Mouse (Mus musculus): ENCODE results near the gene Crlf1.
A peak's percentile ranks its signal among the peaks of the same experiment; 100 is the strongest.

Gene Crlf1

DNA sequence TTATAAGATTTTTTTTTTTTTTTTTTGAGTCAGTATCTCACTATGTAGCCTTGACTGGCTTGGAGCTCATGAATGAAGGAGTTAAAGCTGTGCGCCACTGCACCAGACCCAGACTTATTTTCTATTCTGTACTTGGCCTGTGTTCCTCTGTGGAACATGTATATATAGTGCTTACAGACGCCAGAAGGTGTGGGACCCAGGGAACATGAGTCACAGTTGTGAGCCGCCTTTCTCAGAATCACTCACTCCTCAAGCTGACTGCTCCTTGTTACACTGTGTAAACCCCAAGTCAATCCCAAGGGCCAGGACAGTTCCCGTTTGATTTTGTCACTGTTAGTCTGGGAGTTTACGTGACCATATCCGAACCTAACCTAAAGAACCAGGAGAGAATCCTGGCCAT, 26.1 kb downstream of the Crlf1 start:
- DNase-seq (ENCODE audit: low spot score in 2 of 2) = no peak

DNA sequence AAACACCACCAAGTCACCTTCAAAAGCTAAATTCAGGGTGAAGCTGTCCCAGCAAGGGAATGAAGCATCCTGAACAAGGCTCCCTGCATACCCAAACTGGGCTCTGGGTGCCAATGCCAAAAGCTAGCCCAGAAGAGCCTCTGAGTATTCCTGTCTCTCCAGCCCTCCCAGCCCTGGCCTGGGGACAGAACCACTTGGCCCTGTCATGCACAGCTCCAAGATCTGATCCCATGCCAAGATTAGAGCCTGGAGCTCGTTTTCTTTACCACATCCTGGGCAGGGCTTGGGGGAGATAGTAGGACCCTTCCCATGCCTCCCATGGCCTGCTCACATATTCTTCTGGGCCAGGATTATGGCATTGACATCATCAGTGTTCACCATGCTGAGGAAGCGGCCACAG, 26.6 kb downstream of the Crlf1 start:
- no peak for DNase-seq (ENCODE audit: low spot score in 2 of 2)

DNA sequence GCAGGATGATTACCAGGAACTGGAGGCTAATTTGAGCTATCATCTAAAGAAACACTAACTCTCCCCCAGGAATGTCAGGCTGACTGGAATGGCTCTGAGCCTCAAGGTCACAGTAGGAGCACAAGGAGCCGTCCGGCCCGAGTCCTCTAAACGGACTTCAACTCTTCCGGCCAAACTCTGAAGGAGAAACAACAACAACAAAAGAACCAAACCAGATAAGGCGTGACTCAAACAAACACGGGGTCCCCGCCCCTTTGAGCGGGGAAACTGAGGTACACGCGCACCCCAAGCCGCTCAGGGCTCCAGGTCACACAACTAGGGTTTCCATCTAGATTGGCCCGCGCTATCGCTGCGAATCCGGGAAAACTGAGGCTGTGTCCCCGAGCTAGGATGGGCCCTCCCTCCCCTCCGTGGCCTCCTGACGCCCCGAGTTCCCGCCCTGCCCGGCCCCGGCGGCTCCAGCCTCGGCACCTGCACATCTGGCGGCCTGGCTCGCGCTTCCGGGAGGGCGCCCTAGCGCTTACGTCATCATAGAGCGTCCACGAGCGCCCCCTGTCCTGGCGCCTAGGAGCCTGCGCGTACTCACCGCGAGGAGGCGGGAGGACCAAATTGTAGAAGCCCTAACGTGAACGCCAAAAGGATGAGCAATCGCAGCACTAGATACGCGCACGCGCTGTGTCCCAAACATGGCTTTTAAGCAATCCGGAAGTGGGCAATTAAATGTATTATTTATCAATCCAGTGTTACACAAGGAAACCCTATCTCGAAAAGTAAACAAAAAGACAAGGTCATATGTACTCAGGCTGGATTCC, 29.8 kb downstream of the Crlf1 start:
- peak; percentile 94 to 96 for DNase-seq (ENCODE audit: low spot score in 2 of 2)

DNA sequence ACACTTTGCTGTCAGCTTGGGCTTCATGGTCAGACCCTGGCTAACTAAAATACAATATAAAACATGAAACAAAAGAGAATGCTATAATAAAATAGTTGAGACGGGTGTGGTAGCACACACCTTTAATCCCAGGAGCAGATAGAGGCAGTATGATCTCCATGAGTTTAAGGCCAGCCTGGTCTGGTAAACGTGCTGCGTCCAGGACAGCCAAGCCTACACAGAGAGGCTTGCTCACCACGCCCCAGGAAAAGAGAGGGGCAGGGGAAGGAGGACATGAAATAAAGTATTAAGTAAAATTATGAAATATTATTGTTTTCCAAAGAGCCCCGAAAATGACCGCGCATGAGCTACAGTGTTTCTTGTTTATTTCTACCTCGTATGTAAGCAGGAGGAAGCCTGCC, 34.2 kb downstream of the Crlf1 start:
- DNase-seq (ENCODE audit: low spot score in 2 of 2) = no peak

DNA sequence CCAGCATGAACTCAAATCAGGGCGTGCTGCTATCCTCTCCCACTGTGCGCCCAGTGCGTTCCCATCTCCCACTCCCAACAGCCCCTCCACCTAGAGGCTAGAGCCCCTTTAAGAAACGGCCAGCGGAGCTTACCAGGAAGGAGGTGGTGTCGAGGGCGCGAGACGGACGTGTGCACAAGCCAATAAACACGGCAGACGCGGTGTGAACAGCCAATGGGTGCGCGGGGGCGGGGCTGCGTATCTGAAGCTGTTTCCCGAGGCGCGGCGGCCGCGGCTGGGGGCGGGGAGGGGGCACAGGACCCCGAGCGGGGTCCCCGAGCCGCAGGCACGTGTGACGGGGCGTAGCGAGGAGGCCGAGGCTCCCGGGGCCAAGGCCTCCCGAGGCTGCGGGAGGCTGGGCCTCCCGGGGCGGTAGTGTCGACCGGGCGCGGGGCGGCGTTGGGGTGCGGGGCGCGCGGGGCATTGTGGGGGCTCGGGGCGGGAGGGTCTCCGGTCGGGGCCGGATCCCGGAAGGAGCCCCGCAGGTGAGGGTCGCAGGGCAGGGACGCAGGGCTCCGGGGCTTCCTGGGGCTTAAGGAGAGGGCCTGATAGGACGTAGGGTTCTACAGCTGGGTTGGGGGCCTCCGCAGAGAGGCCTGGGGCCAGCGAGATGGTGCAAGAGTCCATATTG, 34.7 kb downstream of the Crlf1 start, which contains the start of the genes Fkbp8 and Kxd1:
TSS of gene Fkbp8 (plus strand) at position 213 of the 670 bp plus-strand sequence.
TSS of gene Kxd1 (minus strand) at position 445 of the 670 bp plus-strand sequence.
- peak; percentile 95 for DNase-seq (ENCODE audit: low spot score in 2 of 2)

DNA sequence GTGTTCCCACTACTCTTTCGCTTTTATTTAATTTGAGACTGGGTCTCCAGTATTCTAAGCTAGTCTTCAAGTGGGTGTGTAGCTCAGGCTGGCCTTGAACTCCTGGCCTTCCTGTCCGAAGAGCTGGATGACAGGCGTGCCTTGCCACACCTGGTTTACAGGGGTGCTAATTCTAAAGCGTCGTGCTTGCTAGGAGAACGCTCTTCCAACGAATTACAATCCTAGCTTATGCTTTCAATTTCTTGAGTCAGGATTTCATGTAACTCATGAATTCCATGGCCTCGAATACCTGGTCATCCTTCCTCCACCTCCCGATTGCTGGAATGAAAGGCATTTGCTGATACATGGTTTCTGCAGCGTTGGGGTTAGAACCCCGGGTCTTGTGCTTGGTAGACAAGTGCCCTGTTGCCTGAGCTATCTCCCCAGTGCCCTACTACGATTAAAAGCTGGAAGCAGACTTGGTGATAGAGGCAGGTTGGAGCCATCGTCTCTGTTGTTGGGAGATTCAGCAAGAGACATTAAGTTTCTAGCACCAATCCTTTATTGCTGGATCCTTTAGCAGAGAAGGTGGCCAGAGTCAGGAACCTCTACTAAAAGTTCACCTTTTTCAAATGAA, 35.3 kb downstream of the Crlf1 start:
- DNase-seq (ENCODE audit: low spot score in 2 of 2) = no peak

DNA sequence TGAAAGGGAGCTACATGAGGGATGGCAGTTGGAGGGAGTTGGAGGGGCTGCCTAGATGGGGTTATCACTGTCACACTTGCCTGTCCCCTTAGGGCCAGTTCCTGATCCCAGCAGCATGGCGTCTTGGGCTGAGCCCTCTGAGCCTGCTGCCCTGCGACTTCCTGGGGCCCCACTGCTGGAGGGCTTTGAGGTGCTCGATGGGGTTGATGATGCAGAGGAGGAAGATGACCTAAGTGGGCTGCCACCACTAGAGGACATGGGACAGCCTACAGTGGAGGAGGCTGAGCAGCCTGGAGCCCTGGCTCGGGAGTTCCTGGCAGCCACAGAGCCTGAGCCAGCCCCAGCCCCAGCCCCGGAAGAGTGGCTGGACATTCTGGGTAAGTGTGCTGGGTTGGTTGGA, 36.3 kb downstream of the Crlf1 start:
- DNase-seq (ENCODE audit: low spot score in 2 of 2) = no peak

DNA sequence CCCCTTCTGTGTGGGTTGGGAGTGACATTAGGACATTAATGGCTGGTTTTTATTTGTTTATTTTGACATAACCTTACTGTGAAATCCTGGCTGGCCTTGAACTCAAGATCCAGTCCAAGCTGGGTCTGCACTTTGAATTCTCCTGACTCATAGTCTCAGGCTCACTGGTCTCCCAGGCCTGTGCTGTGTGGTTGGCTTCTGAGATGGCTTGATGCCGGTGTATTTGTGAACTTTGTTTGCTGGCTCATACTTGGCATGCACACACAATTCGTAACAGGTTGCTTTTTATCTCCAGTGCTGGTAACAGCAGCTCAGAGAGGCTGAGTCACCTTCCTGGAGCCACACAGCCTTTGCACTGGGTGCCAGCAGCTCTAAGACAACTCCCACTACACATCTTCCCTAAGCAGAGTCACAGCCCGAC, 36.8 kb downstream of the Crlf1 start:
- DNase-seq (ENCODE audit: low spot score in 2 of 2) = no peak

DNA sequence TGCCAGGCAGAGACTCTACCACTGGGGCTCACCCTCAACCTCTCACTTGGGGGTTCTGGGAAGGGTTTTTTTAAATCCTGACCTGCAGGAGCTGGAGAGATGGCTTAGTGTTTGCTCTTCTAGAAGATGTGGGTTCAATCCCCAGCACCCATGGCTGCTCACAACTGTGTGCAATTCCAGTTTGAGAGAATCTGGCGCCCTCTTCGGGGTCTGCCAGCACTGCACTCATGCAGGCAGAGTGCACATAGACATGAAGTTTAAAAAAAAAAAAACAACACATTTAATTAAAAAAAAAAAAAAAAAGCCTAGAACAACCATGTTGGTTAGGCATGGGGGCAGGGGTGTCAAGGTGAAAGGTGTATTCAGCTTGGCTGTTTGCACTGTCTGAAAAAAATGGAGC, 37.4 kb downstream of the Crlf1 start:
- DNase-seq (ENCODE audit: low spot score in 2 of 2) = no peak

DNA sequence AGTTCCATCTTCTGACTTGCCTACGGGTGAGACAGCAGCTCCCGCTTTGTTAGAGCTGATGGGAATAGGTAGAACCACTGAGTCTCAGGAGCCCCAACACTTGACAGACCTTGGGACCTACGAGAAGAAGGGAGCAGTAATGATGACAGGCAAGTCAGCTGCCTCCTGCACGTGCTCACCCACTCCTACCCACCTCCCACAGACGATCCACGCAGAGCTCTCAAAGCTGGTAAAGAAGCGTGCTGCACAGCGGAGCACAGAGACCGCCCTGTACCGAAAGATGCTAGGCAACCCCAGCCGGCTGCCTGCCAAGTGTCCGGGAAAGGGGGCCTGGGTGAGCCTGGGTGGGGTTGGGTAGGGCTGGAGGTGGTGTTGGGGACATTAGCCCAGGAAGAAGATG, 41.3 kb downstream of the Crlf1 start:
- DNase-seq (ENCODE audit: low spot score in 2 of 2) = no peak

DNA sequence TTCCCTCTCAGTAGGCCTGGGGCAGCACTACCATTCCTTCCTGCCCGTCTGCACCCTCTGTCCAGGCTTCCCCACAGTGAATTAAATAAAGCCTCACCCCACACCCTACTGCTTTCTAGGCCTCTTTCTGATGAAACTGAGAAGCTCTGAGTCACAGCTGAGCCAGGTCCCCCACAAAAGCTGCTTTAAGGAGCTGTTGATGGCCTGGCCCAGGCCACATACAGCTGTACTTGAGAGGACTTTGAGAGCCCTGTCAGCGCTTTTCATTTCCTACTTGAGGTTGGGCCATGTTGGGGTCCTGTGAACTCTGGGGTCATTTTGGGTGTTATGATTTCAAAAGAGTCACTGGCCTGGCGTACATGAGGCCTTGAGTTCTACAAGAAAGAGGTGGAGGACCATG, 42.3 kb downstream of the Crlf1 start:
- no peak for DNase-seq (ENCODE audit: low spot score in 2 of 2)

DNA sequence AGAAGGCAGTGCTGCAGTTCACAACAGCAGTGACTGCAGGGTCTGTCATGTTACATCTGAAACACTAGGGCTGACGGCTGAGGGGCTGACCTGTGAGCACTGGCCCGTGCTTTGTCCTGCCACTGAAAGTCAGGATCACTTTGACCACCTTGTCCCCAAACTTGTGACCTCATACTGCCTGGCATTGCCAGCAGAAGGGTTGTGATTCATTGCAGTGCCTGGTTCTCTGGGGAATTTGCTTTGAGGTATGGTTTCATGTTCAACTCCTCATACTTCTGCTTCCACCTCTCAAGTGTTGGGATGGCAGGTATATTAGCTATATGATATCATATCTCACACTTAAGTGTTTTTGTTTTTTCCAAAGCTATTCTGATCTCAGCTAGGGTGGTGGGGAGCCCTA, 42.7 kb downstream of the Crlf1 start:
- no peak for DNase-seq (ENCODE audit: low spot score in 2 of 2)

DNA sequence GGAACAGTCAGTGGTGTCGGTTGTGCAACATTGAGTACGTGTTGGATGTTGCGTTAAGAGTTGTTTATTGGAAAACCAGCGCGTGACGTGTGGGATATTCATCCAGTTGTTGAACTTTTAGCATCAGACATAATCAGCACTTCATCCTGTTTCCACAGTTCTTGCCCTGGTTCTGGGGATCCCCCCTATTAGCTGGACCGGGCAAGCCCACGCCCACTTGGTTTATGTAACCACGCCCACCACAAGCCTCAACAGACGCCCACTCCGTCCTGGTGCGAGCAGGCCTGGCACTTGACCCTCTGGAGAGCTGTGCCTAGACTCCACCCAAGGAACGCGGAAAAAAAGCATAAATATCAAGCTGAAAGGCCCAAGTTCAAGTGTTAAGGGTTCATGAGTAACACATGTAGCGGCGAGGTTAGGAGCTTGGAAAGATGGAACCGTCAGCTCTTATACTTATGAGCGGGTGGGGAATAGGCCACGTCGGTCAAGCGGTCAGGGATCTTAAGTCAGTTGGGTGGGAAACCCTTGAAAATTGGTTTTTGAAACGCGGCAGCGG, 45.1 kb downstream of the Crlf1 start:
- peak; percentile 52 to 53 for DNase-seq (ENCODE audit: low spot score in 2 of 2)

DNA sequence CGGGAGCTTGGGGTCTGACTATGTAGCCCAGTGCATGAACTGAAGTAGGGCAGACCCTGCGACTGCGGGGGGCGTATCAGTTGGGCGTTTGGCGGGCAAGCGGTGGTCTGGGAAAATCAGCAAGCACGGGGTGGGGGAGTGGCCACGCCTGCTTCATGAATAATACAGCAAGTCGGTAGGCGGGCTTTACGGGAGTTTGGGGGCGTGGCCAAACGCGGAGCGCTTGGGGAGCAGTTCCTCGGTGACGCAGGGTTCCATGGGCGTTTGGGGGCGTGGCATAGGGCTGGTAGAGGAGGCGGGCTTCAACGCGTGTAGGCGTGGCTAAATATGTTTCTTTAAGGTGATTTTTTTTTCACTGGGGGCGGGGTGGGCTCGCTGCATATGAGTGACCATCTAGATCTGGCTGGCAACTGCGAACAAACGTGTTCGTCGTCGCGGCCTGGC, 45.7 kb downstream of the Crlf1 start:
- peak; percentile 99 for DNase-seq (ENCODE audit: low spot score in 2 of 2)

DNA sequence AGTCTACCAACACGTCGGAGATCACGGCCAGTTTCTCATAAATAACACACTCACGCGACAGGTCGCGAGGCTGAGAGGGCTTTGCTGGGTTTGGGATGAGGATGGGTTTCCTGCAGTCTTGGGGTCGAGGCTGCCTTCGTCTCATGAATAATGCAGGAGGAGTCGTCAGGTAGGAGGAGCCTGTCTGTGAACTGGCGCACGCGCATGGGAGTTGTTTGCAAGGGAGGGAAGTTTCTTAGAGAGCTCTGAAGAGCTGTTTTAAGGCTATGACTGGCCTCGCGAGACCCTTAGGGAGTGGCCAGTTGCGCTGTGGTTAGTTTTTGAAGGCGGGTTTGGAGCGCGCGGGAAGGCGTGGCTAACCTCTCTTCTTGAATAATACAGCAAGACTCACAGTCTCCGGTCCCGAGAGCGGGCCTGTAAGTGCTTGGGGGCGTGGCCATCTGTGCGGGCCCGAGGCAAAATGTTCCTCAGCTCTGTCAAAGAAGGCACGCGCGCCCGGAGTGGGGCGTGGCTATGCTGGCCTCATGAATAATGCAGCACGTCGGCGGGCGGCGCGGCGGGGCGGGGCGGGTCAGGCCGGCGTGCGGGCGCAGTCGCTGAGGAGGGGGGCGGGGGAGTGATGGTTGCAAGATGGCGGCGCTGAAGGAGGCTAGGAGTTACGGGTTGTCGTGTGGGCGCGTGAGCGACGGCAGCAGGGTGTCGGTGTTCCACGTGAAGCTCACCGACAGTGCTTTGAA, 46.3 kb downstream of the Crlf1 start, which contains the start of gene Ell:
TSS of gene Ell (plus strand) at position 381 of the 737 bp plus-strand sequence.
- peak; percentile 98 to 99 for DNase-seq (ENCODE audit: low spot score in 2 of 2)

DNA sequence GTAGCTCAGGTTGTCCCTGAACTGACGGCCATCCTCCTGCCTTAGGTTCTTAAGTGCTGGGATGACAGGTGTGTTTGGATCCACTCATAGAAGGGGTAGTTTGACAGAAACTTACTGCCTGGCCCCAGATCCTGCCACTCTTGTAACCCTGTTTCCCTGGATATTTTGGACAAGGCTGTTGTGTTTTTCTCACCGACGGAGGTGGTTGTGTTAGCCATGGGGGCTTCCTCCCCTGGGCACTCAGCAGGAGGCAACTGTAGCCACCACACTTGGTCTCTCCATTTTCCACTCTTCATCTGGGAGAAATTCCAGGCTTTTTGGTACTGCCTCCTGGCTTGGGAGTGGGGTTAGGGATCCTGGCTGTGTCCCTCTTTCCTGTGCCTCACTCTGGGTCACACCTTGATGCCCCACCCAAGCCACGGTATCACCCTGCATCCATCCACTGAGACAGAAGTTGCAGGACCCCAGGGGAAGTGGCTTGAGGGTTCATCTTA, 47.1 kb downstream of the Crlf1 start:
- no peak for DNase-seq (ENCODE audit: low spot score in 2 of 2)

DNA sequence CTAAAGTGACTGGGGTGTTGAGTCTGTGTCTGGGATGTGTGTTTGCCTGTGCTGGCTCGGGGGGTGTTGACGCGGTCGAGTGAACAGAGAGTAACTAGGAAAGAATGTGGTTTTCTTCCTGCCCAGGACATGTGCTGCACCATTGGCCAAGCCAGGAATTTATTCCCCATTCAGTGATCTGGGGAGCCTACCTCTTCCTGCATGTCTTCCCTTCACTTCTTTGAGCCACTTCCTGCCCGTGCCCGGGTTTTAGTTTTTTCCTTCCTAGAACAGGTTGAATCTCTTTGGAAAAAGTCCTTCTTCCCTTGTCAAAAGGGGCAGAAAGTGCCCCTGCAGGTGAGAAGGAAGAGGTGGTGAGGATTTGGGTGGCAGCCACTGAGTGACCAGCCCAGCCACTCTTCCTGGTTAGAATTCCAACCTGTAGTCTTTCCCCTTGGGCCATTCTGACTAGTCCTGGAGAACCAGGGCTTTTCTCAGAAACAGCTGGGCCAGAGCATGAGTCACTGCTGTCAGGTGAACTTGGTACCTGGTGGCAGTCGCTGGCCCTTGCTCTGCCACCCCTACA, 47.6 kb downstream of the Crlf1 start:
- DNase-seq (ENCODE audit: low spot score in 2 of 2) = no peak

DNA sequence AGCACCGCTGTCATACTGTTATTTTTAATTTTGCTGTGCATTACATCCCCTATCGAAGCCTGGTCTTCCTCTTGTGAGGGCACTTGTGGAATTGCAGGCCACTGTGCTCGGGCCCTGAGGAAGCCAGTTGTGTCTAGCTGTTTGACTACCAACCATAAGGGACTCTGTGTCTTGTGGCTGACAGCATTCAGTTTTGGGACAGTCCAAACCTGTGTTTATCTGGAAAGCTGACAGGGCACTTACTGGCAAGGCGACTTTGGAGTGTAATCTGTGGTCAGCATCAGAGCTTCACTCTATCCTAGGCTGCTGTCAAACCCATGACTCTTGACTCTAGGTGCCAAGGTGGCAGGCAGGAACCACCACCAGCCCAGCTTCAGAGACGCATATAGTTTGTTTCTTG, 48.1 kb downstream of the Crlf1 start:
- no peak for DNase-seq (ENCODE audit: low spot score in 2 of 2)

DNA sequence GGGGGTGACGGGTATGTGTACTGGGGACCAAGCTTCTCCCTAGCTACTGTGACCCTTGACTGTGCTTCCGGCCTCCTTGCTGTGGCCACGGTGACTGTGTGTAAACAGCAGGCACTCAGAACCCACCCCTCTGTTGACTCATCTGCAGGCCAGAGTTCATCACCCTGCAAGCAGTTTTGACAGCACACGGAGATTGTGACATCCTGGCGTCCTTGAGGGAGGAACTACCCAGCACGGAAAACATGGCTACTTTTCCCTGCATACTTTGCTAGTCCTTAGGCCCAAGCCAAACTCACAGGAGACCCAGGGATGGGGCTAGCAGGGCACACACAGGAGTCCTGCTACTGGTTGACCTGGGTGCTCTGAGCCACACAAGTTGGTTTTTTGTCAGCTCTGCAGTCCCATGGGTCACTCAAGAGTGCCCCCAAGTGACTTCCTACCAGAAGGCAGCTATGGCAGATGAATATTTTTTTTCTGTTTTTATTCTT, 51.3 kb downstream of the Crlf1 start:
- DNase-seq (ENCODE audit: low spot score in 2 of 2) = peak in 1 of 2 experiments; percentile 40

DNA sequence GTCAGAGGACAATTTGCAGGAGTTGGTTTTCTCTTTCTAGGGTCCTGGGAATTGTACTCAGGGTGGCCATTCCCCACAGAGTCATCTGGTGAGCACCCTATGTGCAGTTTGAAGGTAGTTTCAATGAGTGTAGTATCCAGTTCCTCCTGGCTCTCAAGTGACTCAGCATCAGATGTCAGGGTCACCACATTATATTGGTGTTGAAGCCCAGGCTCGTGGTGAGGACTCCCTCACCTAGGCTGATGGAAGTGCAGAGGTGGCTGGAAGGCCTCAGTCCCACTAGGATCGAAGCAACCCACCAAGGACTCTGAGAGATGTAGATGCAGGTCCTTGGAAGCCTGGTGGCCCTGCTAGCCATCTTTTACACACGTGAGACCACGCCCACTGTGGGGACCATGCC, 53.5 kb downstream of the Crlf1 start:
- no peak for DNase-seq (ENCODE audit: low spot score in 2 of 2)

DNA sequence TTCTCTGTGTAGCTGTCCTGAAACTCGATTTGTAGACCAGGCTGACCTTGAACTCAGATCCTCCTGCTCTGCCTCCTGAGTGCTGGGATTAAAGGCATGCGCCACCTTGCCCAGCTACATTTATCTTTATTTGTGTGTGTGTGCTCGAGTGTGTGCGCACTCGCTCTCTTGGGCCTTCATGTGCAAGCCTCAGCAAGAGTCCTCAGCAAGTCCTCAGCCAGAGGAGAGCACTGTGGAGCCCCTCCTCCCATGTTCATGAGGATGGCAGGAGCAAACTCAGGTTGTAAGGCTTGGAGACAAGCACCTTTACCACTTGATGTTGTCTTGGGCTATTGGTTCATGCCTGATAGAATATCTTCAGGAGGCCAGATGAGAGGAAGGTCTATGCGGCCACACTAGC, 54.8 kb downstream of the Crlf1 start:
- no peak for DNase-seq (ENCODE audit: low spot score in 2 of 2)
